Mouse (Mus musculus): Measurements from ENCODE around the gene Rbpjl.

- TF ChIP-seq CTCF (IDR thresholded peaks at IDR 0.05; ENCODE audit: extremely low read depth, insufficient read depth, low read length) (no peak), POLR2A (IDR thresholded peaks at IDR 0.05; ENCODE audit: extremely low read depth, insufficient read depth, low read length) (no peak)
Measured at GRCm38 (mm10) chr2:164438257-164438656, 35.3 kb downstream of the Rbpjl start.
